Mouse (Mus musculus): ENCODE results near the gene Gse1. TPM values are rescaled to one million over a fixed set of nuclear protein-coding genes. Genes with fewer than 3 reads are reported as not detected.

Gse1 gene
- total and polyA plus RNA-seq, 3 experiments, result 23.6 to 128 (median 66.9) TPM

DNA sequence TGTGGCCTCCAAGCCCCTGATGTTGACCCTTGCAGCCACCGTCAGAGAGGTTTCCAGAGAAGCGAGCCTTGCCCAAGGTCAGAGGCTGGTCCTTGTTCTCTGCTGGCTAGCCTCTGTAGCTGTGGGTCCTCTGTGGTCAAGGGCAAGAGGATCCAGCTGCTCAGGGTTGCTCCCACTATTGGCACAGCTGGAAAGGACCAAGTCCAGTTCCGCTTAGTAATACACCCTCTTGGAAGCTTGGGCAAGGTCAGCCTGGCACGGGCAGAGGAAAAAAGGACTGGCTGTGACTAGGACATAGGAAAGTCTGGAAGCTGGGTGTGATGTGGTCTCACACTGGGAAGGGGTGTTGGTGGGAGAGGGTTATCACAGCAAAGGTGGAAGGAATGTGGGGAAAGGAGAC is 220.9 kb downstream of the Gse1 start:
- Histone ChIP-seq H3K36me3 (ENCODE audit: control insufficient read depth in 1 of 2, insufficient read depth in 2 of 2, low read length in 2 of 2) (peaks cover 0 to 5% of the 10 kb centered on the region in 2 experiments; a peak in 2 of 4 replicates), H3K9ac (ENCODE audit: control insufficient read depth, low read depth, low read length, poor library complexity, severe bottlenecking) (no peak overlapping the region), H3K9me3 (replicated peaks; ENCODE audit: insufficient read depth, low read length) (no peaks in the 10 kb centered on the region), H3K4me1 (ENCODE audit: control insufficient read depth in 1 of 2, insufficient read depth in 2 of 2, low read length in 2 of 2) (peaks cover 2 to 12% of the 10 kb centered on the region in 2 experiments), H3K27ac (ENCODE audit: control insufficient read depth, low read depth, low read length) (no peak overlapping the region), H3K27me3 (ENCODE audit: control insufficient read depth in 1 of 2, insufficient read depth in 2 of 2, low read length in 2 of 2) (no peaks in the 10 kb centered on the region), H3K79me2 (ENCODE audit: control insufficient read depth, insufficient read depth, low read length, poor library complexity) (no peaks in the 10 kb centered on the region), H3K4me3 (ENCODE audit: control insufficient read depth in 1 of 2, insufficient read depth in 1 of 2, low read depth in 2 of 2, low read length in 2 of 2) (no peak overlapping the region)
- DNase-seq (ENCODE audit: low read depth, low spot score), result no peak
- no peak for TF ChIP-seq MAZ (IDR thresholded peaks at IDR 0.05; ENCODE audit: low read depth, low read length)
- no peak for TF ChIP-seq GATA1 (IDR thresholded peaks at IDR 0.05; ENCODE audit: low read depth, low read length)
- TF ChIP-seq MYC (IDR thresholded peaks at IDR 0.05; ENCODE audit: low read depth, low read length), result no peak
- TF ChIP-seq MAFK (IDR thresholded peaks at IDR 0.05; ENCODE audit: borderline replicate concordance, low read depth, low read length), result no peak
- no peak for TF ChIP-seq SIN3A (IDR thresholded peaks at IDR 0.05; ENCODE audit: low read length)
- TF ChIP-seq ZC3H11A (IDR thresholded peaks at IDR 0.05; ENCODE audit: low read depth, low read length), result no peak
- TF ChIP-seq TBP (IDR thresholded peaks at IDR 0.05; ENCODE audit: low read depth, low read length), result no peak

DNA sequence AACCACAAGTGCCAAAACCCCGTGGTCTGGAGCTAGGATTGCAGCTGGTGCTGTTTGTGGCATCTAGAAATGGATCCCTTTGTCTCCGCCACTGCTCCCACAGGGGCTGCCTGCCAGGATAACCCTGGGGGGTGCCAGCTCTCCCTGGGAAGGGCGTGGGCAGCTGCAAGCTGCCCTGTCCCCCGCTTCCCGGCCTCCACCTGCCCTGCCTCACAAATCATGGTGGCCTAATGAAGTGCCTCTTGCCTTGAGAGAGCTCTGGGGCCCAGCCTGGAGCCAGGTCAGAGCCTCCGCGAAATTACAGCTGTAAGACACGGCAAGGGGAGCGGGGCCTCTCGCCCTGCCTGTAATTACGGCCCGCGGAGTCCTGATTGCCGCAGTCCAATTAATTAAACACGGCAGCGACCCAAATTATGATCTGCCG is 221.4 kb downstream of the Gse1 start:
- peaks cover 0 to 10% of the 10 kb centered on the region in 2 experiments; a peak in 2 of 4 replicates for H3K36me3 ChIP-seq (ENCODE audit: control insufficient read depth in 1 of 2, insufficient read depth in 2 of 2, low read length in 2 of 2)
- no peak for DNase-seq (ENCODE audit: low read depth, low spot score)
- no peaks in the 10 kb centered on the region for H3K79me2 ChIP-seq (ENCODE audit: control insufficient read depth, insufficient read depth, low read length, poor library complexity)
- H3K27ac ChIP-seq (ENCODE audit: control insufficient read depth, low read depth, low read length), result no peak overlapping the region
- peaks cover 6 to 16% of the 10 kb centered on the region in 2 experiments for H3K4me1 ChIP-seq (ENCODE audit: control insufficient read depth in 1 of 2, insufficient read depth in 2 of 2, low read length in 2 of 2)
- no peak overlapping the region for H3K4me3 ChIP-seq (ENCODE audit: control insufficient read depth in 1 of 2, insufficient read depth in 1 of 2, low read depth in 2 of 2, low read length in 2 of 2)
- no peaks in the 10 kb centered on the region for H3K9me3 ChIP-seq (replicated peaks; ENCODE audit: insufficient read depth, low read length)
- H3K27me3 ChIP-seq (ENCODE audit: control insufficient read depth in 1 of 2, insufficient read depth in 2 of 2, low read length in 2 of 2), result no peaks in the 10 kb centered on the region
- TF ChIP-seq ZNF384 (IDR thresholded peaks at IDR 0.05; ENCODE audit: low read depth, low read length) (no peak), POLR2AphosphoS2 (IDR thresholded peaks at IDR 0.05; ENCODE audit: low read length) (no peak), NELFE (IDR thresholded peaks at IDR 0.05; ENCODE audit: low read depth, low read length) (no peak), GABPA (IDR thresholded peaks at IDR 0.05; ENCODE audit: low read depth, low read length) (no peak), GATA1 (IDR thresholded peaks at IDR 0.05; ENCODE audit: low read depth, low read length) (no peak), NRF1 (IDR thresholded peaks at IDR 0.05; ENCODE audit: insufficient read depth, low read depth, low read length, poor library complexity, severe bottlenecking) (no peak), MYC (IDR thresholded peaks at IDR 0.05; ENCODE audit: low read depth, low read length) (no peak), TBP (IDR thresholded peaks at IDR 0.05; ENCODE audit: low read depth, low read length) (no peak), CHD2 (IDR thresholded peaks at IDR 0.05; ENCODE audit: low read length) (no peak), CTCF (IDR thresholded peaks at IDR 0.05 in 2 of 3, conservative IDR thresholded peaks at IDR 0.05 in 1 of 3; ENCODE audit: control insufficient read depth in 1 of 3, insufficient read depth in 1 of 3, low read depth in 2 of 3, low read length in 3 of 3, poor library complexity in 1 of 3, severe bottlenecking in 1 of 3) (no peak), EP300 (IDR thresholded peaks at IDR 0.05; ENCODE audit: low read depth in 1 of 2, low read length in 2 of 2) (no peak), ZMIZ1 (IDR thresholded peaks at IDR 0.05; ENCODE audit: low read depth, low read length) (no peak), CHD1 (IDR thresholded peaks at IDR 0.05; ENCODE audit: low read depth, low read length) (no peak), TAL1 (IDR thresholded peaks at IDR 0.05; ENCODE audit: low read length) (no peak), ELF1 (IDR thresholded peaks at IDR 0.05; ENCODE audit: low read depth, low read length) (no peak), MEF2A (IDR thresholded peaks at IDR 0.05; ENCODE audit: extremely low read depth, insufficient replicate concordance, low read depth, low read length, poor library complexity, severe bottlenecking) (no peak), SMC3 (IDR thresholded peaks at IDR 0.05; ENCODE audit: low read depth, low read length) (no peak), ZC3H11A (IDR thresholded peaks at IDR 0.05; ENCODE audit: low read depth, low read length) (no peak)
- H3K9ac ChIP-seq (ENCODE audit: control insufficient read depth, low read depth, low read length, poor library complexity, severe bottlenecking), result no peak overlapping the region

All from MEL (cell line).